22 mouse cellular contexts compared by ENCODE assay signal in genomic region chr8:26301961-26302360, GRCm38 (mm10).
"Had no signal": no experiment of that assay in that cellular context is flagged by ENCODE, and none has a peak within 500 bp of the region (broad histone marks: within the 10 kb centered on the region; RNA-seq: fewer than 3 reads in every experiment).

No protein-coding gene starts in this region.

- H3K27ac ChIP-seq: forebrain, embryonic 15.5 days; gastrocnemius, adult 2 months; heart, embryonic 13.5 days; heart, embryonic 15.5 days; hindbrain, embryonic 13.5 days; hindbrain, embryonic 15.5 days; hindbrain, postnatal 0 days; layer of hippocampus, adult 2 months; left cerebral cortex, adult 2 months; limb, embryonic 10.5 days; limb, embryonic 12.5 days; liver, embryonic 13.5 days; liver, embryonic 15.5 days had no signal

- H3K36me3 ChIP-seq: forebrain, embryonic 15.5 days; heart, embryonic 13.5 days; heart, embryonic 15.5 days; hindbrain, embryonic 13.5 days; hindbrain, embryonic 15.5 days; limb, embryonic 10.5 days; limb, embryonic 12.5 days; liver, embryonic 13.5 days; liver, embryonic 15.5 days had no signal

- DNase-seq: forebrain, postnatal 0 days; gastrocnemius, adult 2 months; gastrocnemius, postnatal 10 days; kidney, adult 11 months; kidney, adult 8-10 months; kidney, postnatal 10 days; kidney, postnatal 25 days; kidney, postnatal 4 days; liver; liver, embryonic 13.5 days; liver, postnatal 0 days had no signal

- H3K9ac ChIP-seq: forebrain, embryonic 15.5 days; forebrain, postnatal 0 days; heart, embryonic 13.5 days; heart, embryonic 15.5 days; hindbrain, embryonic 13.5 days; hindbrain, embryonic 15.5 days; limb, embryonic 12.5 days; liver, embryonic 13.5 days; liver, embryonic 15.5 days; liver, postnatal 0 days had no signal

- H3K4me3 ChIP-seq: forebrain, embryonic 15.5 days; gastrocnemius, adult 2 months; heart, embryonic 13.5 days; heart, embryonic 15.5 days; hindbrain, embryonic 13.5 days; hindbrain, embryonic 15.5 days; layer of hippocampus, adult 2 months; left cerebral cortex, adult 2 months; limb, embryonic 10.5 days; limb, embryonic 12.5 days; liver, embryonic 13.5 days; liver, embryonic 15.5 days had no signal

- H3K27me3 ChIP-seq: forebrain, embryonic 15.5 days; heart, embryonic 15.5 days; liver, embryonic 13.5 days; liver, embryonic 15.5 days had no signal

- H3K4me1 ChIP-seq: heart, embryonic 13.5 days; heart, embryonic 15.5 days; liver, embryonic 13.5 days; liver, embryonic 15.5 days had no signal
